Mouse (Mus musculus): Measurements from ENCODE around the gene Nosip. TPM values are rescaled to one million over a fixed set of nuclear protein-coding genes. Genes with fewer than 3 reads are reported as not detected.
"Not testable (repeated sequence)": the region's sequence is repeated elsewhere in the genome, so short reads cannot be mapped to it uniquely, and the experiment has no call there.

The Nosip gene
- polyA plus RNA-seq, 1 experiment from 2014 or later, result 53.8 TPM

DNA sequence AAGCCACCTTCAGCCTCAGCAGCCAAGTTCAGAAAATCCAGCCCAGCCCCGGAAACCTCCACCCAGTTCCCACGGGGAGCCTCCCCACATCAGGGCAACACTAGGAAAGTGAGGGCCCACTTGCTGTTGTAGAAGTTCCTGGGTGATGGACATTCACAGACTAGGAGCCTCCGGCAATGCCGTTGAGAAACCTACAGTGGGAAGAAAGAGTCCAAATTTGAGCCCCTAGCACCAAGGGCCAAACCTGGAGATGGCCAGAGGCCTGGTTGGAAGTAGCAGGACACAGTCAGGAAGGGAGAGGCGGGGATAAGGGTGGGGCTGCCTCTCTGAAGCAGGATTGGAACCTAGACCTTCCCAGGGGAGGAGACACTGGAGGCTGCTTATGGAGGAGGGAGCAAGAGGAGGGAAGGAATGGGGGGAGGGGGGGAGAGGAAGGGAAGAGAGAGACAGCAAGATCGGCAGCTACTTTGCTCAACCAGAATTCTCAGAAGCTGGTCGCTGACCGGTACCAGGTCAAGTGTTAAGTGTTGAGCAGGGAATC lies 43.1 kb upstream of the Nosip start:
- Histone ChIP-seq H3K4me3 (ENCODE audit: low read length) (peak overlapping the region; percentile 72), H3K36me3 (ENCODE audit: control insufficient read depth, insufficient read depth) (peaks cover 4% of the 10 kb centered on the region), H3K4me1 (ENCODE audit: control insufficient read depth, insufficient read depth, low read length) (peaks cover 19% of the 10 kb centered on the region), H3K9ac (ENCODE audit: low read length) (peak overlapping the region; percentile 84), H3K4me2 (ENCODE audit: low read depth, low read length) (peak overlapping the region; percentile 71), H3K27ac (ENCODE audit: low read length) (peak overlapping the region; percentile 99), H3K27me3 (ENCODE audit: control insufficient read depth, insufficient read depth, low read length) (no peaks in the 10 kb centered on the region), H3K9me3 (replicated peaks; ENCODE audit: control insufficient read depth, low read length) (no peaks in the 10 kb centered on the region)
- 28% methylated on average over 8 of the region's 8 CpGs for WGBS
- ATAC-seq (replicated peaks; ENCODE audit: extremely low read depth, insufficient read depth, low FRiP score), result no peak

DNA sequence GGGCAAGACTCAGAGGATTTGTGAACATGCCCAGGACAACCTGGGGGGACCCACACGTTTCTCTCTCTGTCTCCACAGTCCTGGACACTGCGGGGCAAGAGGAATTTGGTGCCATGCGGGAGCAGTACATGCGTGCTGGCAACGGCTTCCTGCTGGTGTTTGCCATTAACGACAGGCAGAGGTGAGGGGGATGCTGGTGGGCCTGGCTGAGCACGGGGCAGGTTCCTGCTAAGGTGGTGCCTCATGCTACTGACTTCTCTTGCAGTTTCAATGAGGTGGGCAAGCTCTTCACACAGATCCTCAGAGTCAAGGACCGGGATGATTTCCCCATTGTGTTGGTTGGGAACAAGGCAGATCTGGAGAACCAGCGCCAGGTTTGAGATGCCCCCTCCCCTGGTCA lies 42.0 kb upstream of the Nosip start:
- no peak overlapping the region for H3K27ac ChIP-seq (ENCODE audit: low read length)
- no peaks in the 10 kb centered on the region for H3K9me3 ChIP-seq (replicated peaks; ENCODE audit: control insufficient read depth, low read length)
- no peak overlapping the region for H3K4me3 ChIP-seq (ENCODE audit: low read length)
- H3K9ac ChIP-seq (ENCODE audit: low read length), result no peak overlapping the region
- WGBS, result 63% methylated on average over 9 of the region's 9 CpGs
- peaks cover 11% of the 10 kb centered on the region for H3K4me1 ChIP-seq (ENCODE audit: control insufficient read depth, insufficient read depth, low read length)
- H3K27me3 ChIP-seq (ENCODE audit: control insufficient read depth, insufficient read depth, low read length), result no peaks in the 10 kb centered on the region
- H3K36me3 ChIP-seq (ENCODE audit: control insufficient read depth, insufficient read depth), result peaks cover 4% of the 10 kb centered on the region
- no peak for ATAC-seq (replicated peaks; ENCODE audit: extremely low read depth, insufficient read depth, low FRiP score)
- H3K4me2 ChIP-seq (ENCODE audit: low read depth, low read length), result no peak overlapping the region

DNA sequence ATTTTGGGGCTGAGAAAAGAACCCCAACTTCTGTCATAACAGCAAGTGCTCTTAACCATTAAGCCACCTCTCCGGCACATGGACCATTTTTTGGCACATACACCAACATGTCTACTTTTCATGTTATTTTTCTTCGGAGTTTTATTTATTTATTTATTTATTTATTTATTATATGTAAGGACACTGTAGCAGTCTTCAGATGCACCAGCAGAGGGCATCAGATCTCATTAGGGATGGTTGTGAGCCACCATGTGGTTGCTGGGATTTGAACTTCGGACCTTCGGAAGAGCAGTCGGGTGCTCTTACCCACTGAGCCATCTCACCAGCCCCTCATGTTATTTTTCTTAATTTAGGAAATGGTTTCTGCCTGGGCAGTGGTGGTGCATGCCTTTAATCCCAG lies 38.5 kb upstream of the Nosip start:
- not testable (repeated sequence) for H3K4me3 ChIP-seq (ENCODE audit: low read length); ATAC-seq (replicated peaks; ENCODE audit: extremely low read depth, insufficient read depth, low FRiP score); H3K9me3 ChIP-seq (replicated peaks; ENCODE audit: control insufficient read depth, low read length); H3K9ac ChIP-seq (ENCODE audit: low read length); H3K27ac ChIP-seq (ENCODE audit: low read length); H3K27me3 ChIP-seq (ENCODE audit: control insufficient read depth, insufficient read depth, low read length); H3K4me2 ChIP-seq (ENCODE audit: low read depth, low read length); H3K4me1 ChIP-seq (ENCODE audit: control insufficient read depth, insufficient read depth, low read length)
- WGBS, result 68% methylated on average over 5 of the region's 5 CpGs
- peaks cover 22% of the 10 kb centered on the region for H3K36me3 ChIP-seq (ENCODE audit: control insufficient read depth, insufficient read depth)

DNA sequence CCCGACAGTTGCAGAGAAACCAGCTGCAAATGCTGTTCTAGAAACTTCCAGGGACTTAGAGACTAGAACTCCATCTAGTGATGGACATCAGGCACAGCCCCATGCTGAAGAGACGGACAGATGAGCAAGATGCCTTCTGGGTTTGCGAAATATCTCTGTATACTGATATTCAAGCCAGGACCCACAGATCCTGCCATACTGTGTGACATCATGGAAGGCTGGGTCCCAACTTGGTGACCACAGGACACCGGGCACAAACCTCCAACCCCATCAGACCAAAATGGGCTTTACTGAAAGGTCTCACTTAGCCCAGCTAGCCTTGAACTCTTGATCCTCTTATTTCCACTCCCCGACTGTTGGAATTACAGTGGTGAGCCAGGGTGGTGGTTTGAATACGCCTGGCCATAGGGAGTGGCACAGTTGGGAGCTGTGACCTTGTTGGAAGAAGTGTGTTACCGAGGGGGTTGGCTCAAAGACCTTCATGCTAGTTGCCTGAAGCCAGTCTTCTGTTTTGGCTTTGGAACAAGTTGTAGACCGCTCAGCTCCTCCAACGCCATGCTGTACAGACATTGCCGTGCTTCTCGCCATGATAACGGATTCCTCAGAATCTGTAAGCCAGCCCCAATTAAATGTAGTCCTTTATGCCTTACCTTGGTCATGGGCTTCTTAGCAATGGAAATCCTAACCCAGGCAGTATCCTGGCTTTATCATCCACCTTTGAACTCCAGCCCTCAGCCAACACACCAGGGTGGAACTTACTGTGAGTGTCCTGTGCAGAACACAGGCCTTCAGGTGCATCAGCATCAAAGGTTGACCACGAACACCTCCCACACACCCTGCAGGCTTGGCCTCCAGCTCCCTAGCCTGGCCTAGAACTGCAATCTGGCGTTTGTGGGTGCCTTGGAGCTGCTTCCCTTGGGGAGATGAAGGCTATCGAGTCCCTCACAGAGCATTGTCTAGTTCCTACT lies 37.7 kb upstream of the Nosip start:
- H3K4me2 ChIP-seq (ENCODE audit: low read depth, low read length), result no peak overlapping the region
- no peaks in the 10 kb centered on the region for H3K4me1 ChIP-seq (ENCODE audit: control insufficient read depth, insufficient read depth, low read length)
- 86% methylated on average over 15 of the region's 15 CpGs for WGBS
- no peaks in the 10 kb centered on the region for H3K9me3 ChIP-seq (replicated peaks; ENCODE audit: control insufficient read depth, low read length)
- peaks cover 26% of the 10 kb centered on the region for H3K36me3 ChIP-seq (ENCODE audit: control insufficient read depth, insufficient read depth)
- H3K4me3 ChIP-seq (ENCODE audit: low read length), result no peak overlapping the region
- H3K27me3 ChIP-seq (ENCODE audit: control insufficient read depth, insufficient read depth, low read length), result no peaks in the 10 kb centered on the region
- no peak overlapping the region for H3K27ac ChIP-seq (ENCODE audit: low read length)
- no peak overlapping the region for H3K9ac ChIP-seq (ENCODE audit: low read length)
- ATAC-seq (replicated peaks; ENCODE audit: extremely low read depth, insufficient read depth, low FRiP score), result no peak

DNA sequence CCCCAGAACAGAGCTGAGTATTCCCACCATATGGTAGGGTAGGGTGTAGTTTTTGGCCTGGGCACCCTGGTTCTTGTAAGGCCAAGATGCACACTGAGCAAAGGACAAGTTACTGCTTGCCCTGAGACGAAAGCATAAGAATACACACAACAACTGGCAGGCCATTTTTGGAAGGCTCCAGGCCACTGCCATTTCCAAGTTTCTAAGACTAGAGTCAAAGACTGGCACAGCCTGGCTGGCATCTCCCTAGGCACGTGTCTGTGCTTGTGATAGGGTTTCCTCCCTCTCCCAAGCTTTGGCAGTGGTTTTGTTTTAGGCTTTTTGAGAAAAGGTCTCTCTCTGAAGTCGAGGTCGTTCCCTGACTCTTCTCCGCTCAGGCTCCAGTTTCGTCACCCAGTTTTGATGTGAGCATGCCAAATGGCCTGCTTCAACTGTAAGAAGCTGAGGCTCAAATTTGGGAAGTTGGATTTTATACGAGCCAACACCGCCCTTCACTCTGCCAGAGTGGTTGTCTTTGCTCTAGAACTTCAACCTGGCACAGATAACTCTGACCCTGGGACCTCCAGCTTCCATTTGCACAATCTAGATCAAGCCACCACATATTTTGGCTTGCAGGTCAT lies 36.5 kb upstream of the Nosip start:
- Histone ChIP-seq H3K27ac (ENCODE audit: low read length) (no peak overlapping the region), H3K4me3 (ENCODE audit: low read length) (no peak overlapping the region), H3K36me3 (ENCODE audit: control insufficient read depth, insufficient read depth) (peaks cover 34% of the 10 kb centered on the region), H3K9me3 (replicated peaks; ENCODE audit: control insufficient read depth, low read length) (no peaks in the 10 kb centered on the region), H3K4me2 (ENCODE audit: low read depth, low read length) (no peak overlapping the region), H3K9ac (ENCODE audit: low read length) (no peak overlapping the region), H3K27me3 (ENCODE audit: control insufficient read depth, insufficient read depth, low read length) (no peaks in the 10 kb centered on the region), H3K4me1 (ENCODE audit: control insufficient read depth, insufficient read depth, low read length) (no peaks in the 10 kb centered on the region)
- WGBS, result 71% methylated on average over 8 of the region's 8 CpGs
- no peak for ATAC-seq (replicated peaks; ENCODE audit: extremely low read depth, insufficient read depth, low FRiP score)

DNA sequence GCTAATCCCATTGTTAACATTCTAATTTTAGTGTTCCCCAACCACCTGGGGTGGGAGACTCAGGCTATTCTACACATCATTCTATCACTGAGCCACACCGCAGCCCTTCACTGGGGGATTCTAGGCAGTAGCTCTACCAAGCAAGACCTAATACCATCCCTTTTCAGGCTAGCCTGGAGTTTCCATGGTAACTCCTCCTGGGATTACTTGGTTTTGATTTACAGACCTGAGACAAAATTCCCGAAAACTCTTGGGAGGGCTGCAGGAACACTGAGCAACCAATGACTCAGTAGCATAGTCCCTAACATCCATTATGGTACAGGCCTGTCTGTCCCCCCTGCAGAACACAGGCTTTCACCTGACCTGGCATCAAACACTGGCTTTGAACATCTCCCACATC lies 36.0 kb upstream of the Nosip start:
- Histone ChIP-seq H3K9me3 (replicated peaks; ENCODE audit: control insufficient read depth, low read length) (no peaks in the 10 kb centered on the region), H3K4me1 (ENCODE audit: control insufficient read depth, insufficient read depth, low read length) (no peaks in the 10 kb centered on the region), H3K4me2 (ENCODE audit: low read depth, low read length) (no peak overlapping the region), H3K27ac (ENCODE audit: low read length) (no peak overlapping the region), H3K4me3 (ENCODE audit: low read length) (no peak overlapping the region), H3K9ac (ENCODE audit: low read length) (no peak overlapping the region), H3K36me3 (ENCODE audit: control insufficient read depth, insufficient read depth) (peaks cover 38% of the 10 kb centered on the region), H3K27me3 (ENCODE audit: control insufficient read depth, insufficient read depth, low read length) (no peaks in the 10 kb centered on the region)
- no peak for ATAC-seq (replicated peaks; ENCODE audit: extremely low read depth, insufficient read depth, low FRiP score)
- 68% methylated on average over 2 of the region's 2 CpGs for WGBS

DNA sequence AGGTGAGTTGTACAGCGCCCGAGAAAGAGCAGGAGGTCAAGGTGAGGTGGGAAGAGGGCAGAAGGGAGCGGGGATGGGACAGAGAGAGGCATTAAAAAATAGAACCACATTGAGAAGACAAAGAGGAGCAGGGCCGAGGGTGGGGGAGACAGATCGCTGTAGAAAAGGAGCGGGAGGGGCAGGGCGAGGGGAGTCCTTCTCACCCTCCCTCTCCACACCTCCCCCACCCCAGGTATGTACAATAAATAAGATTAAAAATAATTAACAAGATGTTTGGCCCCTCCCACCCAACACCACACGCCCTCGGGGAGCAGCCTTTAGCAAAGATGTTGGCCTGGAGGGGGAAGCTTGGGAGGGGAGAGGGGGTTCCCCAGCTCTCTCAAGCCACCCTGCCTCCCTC lies 34.5 kb upstream of the Nosip start:
- peaks cover 46% of the 10 kb centered on the region for H3K36me3 ChIP-seq (ENCODE audit: control insufficient read depth, insufficient read depth)
- H3K9me3 ChIP-seq (replicated peaks; ENCODE audit: control insufficient read depth, low read length), result no peaks in the 10 kb centered on the region
- no peaks in the 10 kb centered on the region for H3K27me3 ChIP-seq (ENCODE audit: control insufficient read depth, insufficient read depth, low read length)
- no peaks in the 10 kb centered on the region for H3K4me1 ChIP-seq (ENCODE audit: control insufficient read depth, insufficient read depth, low read length)
- no peak overlapping the region for H3K4me3 ChIP-seq (ENCODE audit: low read length)
- 89% methylated on average over 9 of the region's 9 CpGs for whole genome bisulfite sequencing
- no peak overlapping the region for H3K27ac ChIP-seq (ENCODE audit: low read length)
- H3K4me2 ChIP-seq (ENCODE audit: low read depth, low read length), result no peak overlapping the region
- no peak for ATAC-seq (replicated peaks; ENCODE audit: extremely low read depth, insufficient read depth, low FRiP score)
- no peak overlapping the region for H3K9ac ChIP-seq (ENCODE audit: low read length)

DNA sequence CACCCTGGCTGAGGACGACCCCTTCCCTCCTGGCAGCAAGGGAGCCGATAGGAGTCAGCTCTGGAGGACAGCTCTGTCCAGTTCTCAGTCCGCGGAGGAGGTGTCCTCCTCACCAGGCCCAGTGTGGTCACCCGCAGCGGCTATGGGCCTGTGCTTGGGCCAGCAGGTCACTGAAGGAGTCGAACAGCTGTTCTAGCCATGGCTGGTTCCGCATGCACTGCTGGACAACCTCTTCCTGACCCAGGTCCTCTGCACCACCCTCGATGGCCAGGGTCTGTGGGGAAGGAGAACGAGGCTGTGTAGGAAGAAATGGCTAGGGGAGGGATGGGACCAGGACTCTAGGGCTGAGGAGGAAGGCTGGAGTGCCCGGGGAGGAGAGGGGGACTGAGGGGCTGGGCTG lies 33.9 kb upstream of the Nosip start:
- Histone ChIP-seq H3K4me1 (ENCODE audit: control insufficient read depth, insufficient read depth, low read length) (no peaks in the 10 kb centered on the region), H3K36me3 (ENCODE audit: control insufficient read depth, insufficient read depth) (peaks cover 50% of the 10 kb centered on the region), H3K4me2 (ENCODE audit: low read depth, low read length) (no peak overlapping the region), H3K4me3 (ENCODE audit: low read length) (no peak overlapping the region), H3K27ac (ENCODE audit: low read length) (no peak overlapping the region), H3K27me3 (ENCODE audit: control insufficient read depth, insufficient read depth, low read length) (no peaks in the 10 kb centered on the region), H3K9me3 (replicated peaks; ENCODE audit: control insufficient read depth, low read length) (no peaks in the 10 kb centered on the region), H3K9ac (ENCODE audit: low read length) (no peak overlapping the region)
- 87% methylated on average over 11 of the region's 11 CpGs for WGBS
- no peak for ATAC-seq (replicated peaks; ENCODE audit: extremely low read depth, insufficient read depth, low FRiP score)

DNA sequence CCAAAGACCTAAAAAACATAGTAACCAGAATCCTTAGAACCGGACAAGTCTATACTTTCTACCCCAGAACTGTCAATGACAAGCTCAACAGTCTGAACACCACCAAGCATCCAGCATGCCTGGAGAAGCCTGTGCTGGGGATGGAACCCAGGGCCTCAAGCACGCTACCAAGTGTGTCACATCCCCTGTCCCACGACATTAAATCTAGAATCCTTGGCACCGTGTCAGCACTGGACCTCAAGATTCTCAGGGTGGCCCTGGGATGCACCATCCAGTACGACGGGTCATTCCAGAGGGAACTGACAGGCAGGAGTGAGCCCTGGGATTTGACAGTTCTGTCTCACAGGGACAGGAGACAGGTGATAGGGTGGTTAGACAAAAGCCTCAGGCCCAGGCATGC lies 32.2 kb upstream of the Nosip start:
- ATAC-seq (replicated peaks; ENCODE audit: extremely low read depth, insufficient read depth, low FRiP score), result no peak
- WGBS, result 85% methylated on average over 6 of the region's 6 CpGs
- H3K4me2 ChIP-seq (ENCODE audit: low read depth, low read length), result no peak overlapping the region

More for the DNA sequence above, 32.2 kb upstream of the Nosip start:
- no peaks in the 10 kb centered on the region for H3K9me3 ChIP-seq (replicated peaks; ENCODE audit: control insufficient read depth, low read length)
- H3K4me3 ChIP-seq (ENCODE audit: low read length), result no peak overlapping the region
- H3K27me3 ChIP-seq (ENCODE audit: control insufficient read depth, insufficient read depth, low read length), result no peaks in the 10 kb centered on the region
- H3K4me1 ChIP-seq (ENCODE audit: control insufficient read depth, insufficient read depth, low read length), result no peaks in the 10 kb centered on the region
- no peak overlapping the region for H3K27ac ChIP-seq (ENCODE audit: low read length)
- H3K9ac ChIP-seq (ENCODE audit: low read length), result no peak overlapping the region
- H3K36me3 ChIP-seq (ENCODE audit: control insufficient read depth, insufficient read depth), result peaks cover 66% of the 10 kb centered on the region

All from heart, embryonic 16.5 days (tissue).